Mouse (Mus musculus) heart, postnatal 0 days (tissue): ENCODE data around the gene Timm13. TPM values are rescaled to one million over a fixed set of nuclear protein-coding genes. Genes with fewer than 3 reads are reported as not detected.
A peak's percentile ranks its signal among the peaks of the same experiment; 100 is the strongest.

Experiments used
- ATAC-seq: fragments of 200-750 bp; cut with Nextera tagmentation; 2 replicates; pipeline ENCODE4 v1.8.0; 2017; ENCODE audit warnings: low read depth, moderate number of reproducible peaks, moderate library complexity; ENCODE audit not compliant: insufficient read depth
- DNase-seq: peaks from one replicate; pipeline ENCODE4 v3.0.0-alpha.2; 2016; ENCODE audit warnings: low spot score
- H3K27ac ChIP-seq: fragments of 300-500 bp; sonication (generic); 2 replicates; pipeline ENCODE4 v1.5.1; 2014; ENCODE audit warnings: low read depth, mild to moderate bottlenecking
- H3K27me3 ChIP-seq: fragments of 300-500 bp; sonication (generic); 2 replicates; pipeline ENCODE4 v1.6.1; 2014; ENCODE audit warnings: low read length, mixed read lengths; ENCODE audit not compliant: control insufficient read depth, insufficient read depth
- H3K36me3 ChIP-seq: fragments of 300-500 bp; sonication (generic); replicated peaks from 2 replicates; pipeline ENCODE4 v1.6.1; 2014; ENCODE audit warnings: low read length, mixed read lengths; ENCODE audit not compliant: control insufficient read depth, insufficient read depth
- H3K4me1 ChIP-seq: fragments of 300-500 bp; sonication (generic); 2 replicates; pipeline ENCODE4 v1.6.1; 2014; ENCODE audit warnings: antibody characterized with exemption; ENCODE audit not compliant: control insufficient read depth, insufficient read depth
- H3K4me2 ChIP-seq: fragments of 300-500 bp; sonication (generic); 2 replicates; pipeline ENCODE4 v1.6.1; 2014; ENCODE audit warnings: low read depth, mild to moderate bottlenecking, low read length, moderate library complexity
- H3K4me3 ChIP-seq: fragments of 300-500 bp; sonication (generic); 2 replicates; pipeline ENCODE4 v1.5.1; 2014; ENCODE audit warnings: low read depth, low read length
- H3K9ac ChIP-seq: fragments of 300-500 bp; sonication (generic); replicated peaks from 2 replicates; pipeline ENCODE4 v1.6.1; 2014; ENCODE audit warnings: low read depth, low read length, mixed read lengths
- H3K9me3 ChIP-seq: fragments of 300-500 bp; sonication (generic); replicated peaks from 2 replicates; pipeline ENCODE4 v1.6.1; 2016; ENCODE audit warnings: low read length; ENCODE audit not compliant: control insufficient read depth
- CTCF ChIP-seq: IDR thresholded peaks from 2 replicates; pipeline ENCODE4 v1.5.1; 2016; ENCODE audit warnings: antibody characterized with exemption, control low read depth, low read depth
- EP300 ChIP-seq: IDR thresholded peaks from 2 replicates; pipeline ENCODE4 v1.6.1; 2016; ENCODE audit warnings: antibody characterized with exemption, low read depth
- WGBS: fragments of 180-500 bp; shearing (Covaris S2); extraction: QIAGEN DNeasy Blood & Tissue Kit; methylation state at CpG from one replicate; pipeline ENCODE4 v1.1.7; 2014; 5-methylcytosine and 5-hydroxymethylcytosine counted together
- polyA plus RNA-seq: library from polyadenylated mRNA; unstranded; fragments of >200 nt; fragmentation: Nextera tagmentation; extraction: Ambion mirVana; gene quantifications from 2 replicates; pipeline ENCODE4 v1.2.1, GENCODE M21; 2015
- total RNA-seq: library from RNA; depleted of rRNA; stranded (reverse); fragments of >200 nt; gene quantifications from 2 replicates; pipeline ENCODE4 v1.2.3, GENCODE M21; 2014; ENCODE audit warnings: low replicate concordance

The Timm13 gene
- total and polyA plus RNA-seq, 2 experiments from 2014 or later, result 256 to 355 TPM

DNA sequence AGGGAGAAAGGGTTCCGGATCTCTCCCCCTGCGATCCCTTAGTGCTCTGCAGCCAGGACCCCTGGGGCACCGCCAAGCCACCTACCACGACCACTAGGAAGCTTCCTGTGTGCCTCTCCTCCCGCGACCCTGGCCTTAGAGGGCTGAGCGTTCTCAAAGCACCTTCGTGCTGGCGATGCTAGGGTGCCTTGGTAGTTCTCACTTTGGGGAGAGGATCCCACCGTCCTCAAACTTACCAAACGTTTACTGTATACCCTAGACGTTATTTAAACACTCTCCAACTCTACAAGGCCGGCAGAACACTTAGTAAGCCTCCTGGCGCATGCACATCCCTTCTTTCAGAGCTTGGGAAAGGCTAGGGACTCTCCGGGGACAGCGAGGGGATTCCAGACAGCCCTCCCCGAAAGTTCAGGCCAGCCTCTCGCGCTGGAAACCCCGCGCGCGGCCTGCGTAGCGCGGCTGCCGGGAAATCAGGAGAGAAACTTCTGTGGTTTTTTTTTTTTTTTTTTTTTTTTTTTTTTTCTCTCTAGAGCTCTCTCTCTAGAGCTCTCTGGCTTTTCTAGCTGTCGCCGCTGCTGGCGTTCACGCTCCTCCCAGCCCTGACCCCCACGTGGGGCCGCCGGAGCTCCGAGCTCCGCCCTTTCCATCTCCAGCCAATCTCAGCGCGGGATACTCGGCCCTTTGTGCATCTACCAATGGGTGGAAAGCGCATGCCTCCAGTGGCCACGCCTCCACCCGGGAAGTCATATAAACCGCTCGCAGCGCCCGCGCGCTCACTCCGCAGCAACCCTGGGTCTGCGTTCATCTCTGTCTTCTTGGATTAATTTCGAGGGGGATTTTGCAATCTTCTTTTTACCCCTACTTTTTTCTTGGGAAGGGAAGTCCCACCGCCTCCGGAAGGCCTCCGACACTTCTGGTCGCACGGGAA is 28.8 kb upstream of the Timm13 start, which contains the start of gene Gadd45b:
TSS of gene Gadd45b (plus strand) at position 775 of the 928 bp plus-strand sequence.
- peak within 1 kb of the TSS; percentile 66 for H3K4me3 ChIP-seq
- TF ChIP-seq EP300, result peak; percentile 56; the same call in 1 of the 2 replicates
- no peak for TF ChIP-seq CTCF
- WGBS, result under 1% methylated on average over 55 of the region's 56 CpGs
- DNase-seq, result peak; percentile 99
- H3K4me2 ChIP-seq, result peak within 1 kb of the TSS; percentile 82
- no peaks in the 10 kb centered on the region for H3K9me3 ChIP-seq
- no peaks in the 10 kb centered on the region for H3K27me3 ChIP-seq
- peak; percentile 89 for ATAC-seq
- peak within 1 kb of the TSS; percentile 79 for H3K9ac ChIP-seq
- no peaks in the 10 kb centered on the region for H3K36me3 ChIP-seq
- peaks cover 30% of the 10 kb centered on the region for H3K4me1 ChIP-seq
- peak within 1 kb of the TSS; percentile 90 for H3K27ac ChIP-seq

- WGBS, result under 1% methylated on average over 48 of the region's 48 CpGs
- TF ChIP-seq EP300, result no peak; the same call in 1 of the 2 replicates
- peak; percentile 96 for TF ChIP-seq CTCF
Measured at GRCm38 (mm10) chr10:80928586-80929298, 28.0 kb upstream of the Timm13 start.

GRCm38 (mm10) chr10:80925472-80925871 is 24.7 kb upstream of the Timm13 start:
- Histone ChIP-seq H3K4me1 (peaks cover 14% of the 10 kb centered on the region), H3K4me3 (no peak overlapping the region), H3K9ac (no peak overlapping the region), H3K4me2 (no peak overlapping the region), H3K27ac (no peak overlapping the region), H3K9me3 (no peaks in the 10 kb centered on the region), H3K27me3 (no peaks in the 10 kb centered on the region), H3K36me3 (no peaks in the 10 kb centered on the region)
- DNase-seq, result no peak
- WGBS, result 36% methylated on average over 3 of the region's 3 CpGs
- no peak for ATAC-seq
- TF ChIP-seq CTCF (no peak), EP300 (no peak)

More at GRCm38 (mm10) chr10:80928586-80929298, 28.0 kb upstream of the Timm13 start:
- peak overlapping the region; percentile 90 for H3K27ac ChIP-seq
- H3K36me3 ChIP-seq, result no peaks in the 10 kb centered on the region
- H3K4me1 ChIP-seq, result peaks cover 30% of the 10 kb centered on the region
- DNase-seq (peak; percentile 92), ATAC-seq (peak; percentile 31)
- H3K27me3 ChIP-seq, result no peaks in the 10 kb centered on the region
- peak overlapping the region; percentile 82 for H3K4me2 ChIP-seq
- H3K4me3 ChIP-seq, result peak overlapping the region; percentile 47
- peak overlapping the region; percentile 54 for H3K9ac ChIP-seq
- H3K9me3 ChIP-seq, result no peaks in the 10 kb centered on the region

DNA sequence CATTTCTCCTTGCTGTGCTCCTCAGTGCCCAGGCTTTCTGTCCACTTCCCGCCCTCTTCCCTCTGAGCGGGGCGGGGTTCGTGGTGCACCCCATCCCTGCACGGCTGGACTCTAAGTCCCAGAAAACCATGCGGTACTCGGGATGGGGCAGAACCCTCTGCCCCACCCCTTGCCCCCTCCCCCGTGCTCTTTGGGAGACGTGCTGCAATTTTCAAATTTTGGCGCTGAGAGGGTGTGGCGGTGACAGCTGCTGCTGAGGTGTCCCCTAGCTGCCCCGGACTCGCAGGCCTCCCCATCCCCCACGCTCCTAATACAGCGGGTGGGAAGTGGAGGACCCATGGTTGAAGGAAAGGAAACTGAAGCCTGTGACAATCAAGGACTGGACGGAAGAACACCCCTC is 21.2 kb upstream of the Timm13 start:
- peak overlapping the region; percentile 42 for H3K4me3 ChIP-seq
- 3% methylated on average over 16 of the region's 16 CpGs for WGBS
- H3K9ac ChIP-seq, result peak overlapping the region; percentile 42
- DNase-seq (peak; percentile 41), ATAC-seq (peak; percentile 62)
- H3K27me3 ChIP-seq, result no peaks in the 10 kb centered on the region
- H3K27ac ChIP-seq, result peak overlapping the region; percentile 21; the same call in 1 of the 2 replicates
- peaks cover 15% of the 10 kb centered on the region for H3K4me1 ChIP-seq
- H3K36me3 ChIP-seq, result no peaks in the 10 kb centered on the region
- no peaks in the 10 kb centered on the region for H3K9me3 ChIP-seq
- TF ChIP-seq EP300 (no peak), CTCF (no peak)
- H3K4me2 ChIP-seq, result peak overlapping the region; percentile 58

GRCm38 (mm10) chr10:80917779-80918434 is 17.1 kb upstream of the Timm13 start, which contains the start of gene Lmnb2:
Lmnb2 (minus strand) TSS chr10:80918245.
- WGBS, result under 1% methylated on average over 61 of the region's 61 CpGs
- DNase-seq (peak; percentile 67), ATAC-seq (peak; percentile 43; the same call in 1 of the 2 replicates)
- H3K27me3 ChIP-seq, result no peaks in the 10 kb centered on the region
- TF ChIP-seq EP300 (no peak), CTCF (no peak)
- peaks cover 20% of the 10 kb centered on the region for H3K4me1 ChIP-seq
- H3K36me3 ChIP-seq, result no peaks in the 10 kb centered on the region
- peak within 1 kb of the TSS; percentile 54; the same call in 1 of the 2 replicates for H3K27ac ChIP-seq
- H3K9me3 ChIP-seq, result no peaks in the 10 kb centered on the region
- H3K9ac ChIP-seq, result peak within 1 kb of the TSS; percentile 71
- H3K4me2 ChIP-seq, result peak within 1 kb of the TSS; percentile 89
- H3K4me3 ChIP-seq, result peak within 1 kb of the TSS; percentile 85
